Mouse (Mus musculus) adrenal gland, postnatal 36 days (tissue): ENCODE results near the gene Pih1d1. TPM values are rescaled to one million over a fixed set of nuclear protein-coding genes. Genes with fewer than 3 reads are reported as not detected.
"Not testable (repeated sequence)": the region's sequence is repeated elsewhere in the genome, so short reads cannot be mapped to it uniquely, and the experiment has no call there.

ENCODE experiments used
- DNase-seq, 2 experiments: peaks; one replicate each; pipeline ENCODE4 v3.0.0; 2021; ENCODE audit warnings: mixed read lengths in 1 of 2
- total RNA-seq, 2 experiments: library from RNA; stranded (reverse); gene quantifications; 2 replicates each; pipeline ENCODE4 v1.2.3; 2021

Gene Pih1d1
- total RNA-seq, 2 experiments from 2014 or later, result 59.1 to 77.0 TPM

- DNase-seq, result no peak
Observed at GRCm38 (mm10) chr7:45147267-45147666, 6.8 kb upstream of the Pih1d1 start.

GRCm38 (mm10) chr7:45147899-45148298 lies 6.2 kb upstream of the Pih1d1 start:
- DNase-seq, result no peak

- DNase-seq, result no peak
Observed at GRCm38 (mm10) chr7:45148534-45149098, 5.5 kb upstream of the Pih1d1 start.

- no peak for DNase-seq
Observed at GRCm38 (mm10) chr7:45149545-45149944, 4.6 kb upstream of the Pih1d1 start.

GRCm38 (mm10) chr7:45150321-45150720 lies 3.8 kb upstream of the Pih1d1 start:
- no peak for DNase-seq

GRCm38 (mm10) chr7:45151303-45151702 lies 2.8 kb upstream of the Pih1d1 start:
- DNase-seq, result no peak

GRCm38 (mm10) chr7:45153052-45153451 lies 1.1 kb upstream of the Pih1d1 start:
- DNase-seq, result not testable (repeated sequence)

GRCm38 (mm10) chr7:45153586-45153985 lies 517 bp upstream of the Pih1d1 start:
- DNase-seq, result no peak

GRCm38 (mm10) chr7:45154993-45155514 lies 951 bp downstream of the Pih1d1 start:
- peak; percentile 46 to 53 for DNase-seq

GRCm38 (mm10) chr7:45155590-45155989 lies 1.5 kb downstream of the Pih1d1 start:
- no peak for DNase-seq

- DNase-seq, result no peak
Observed at GRCm38 (mm10) chr7:45156206-45156605, 2.1 kb downstream of the Pih1d1 start.

- no peak for DNase-seq
Observed at GRCm38 (mm10) chr7:45157459-45157858, 3.4 kb downstream of the Pih1d1 start.

GRCm38 (mm10) chr7:45158991-45159390 lies 4.9 kb downstream of the Pih1d1 start:
- DNase-seq, result no peak

- no peak for DNase-seq
Observed at GRCm38 (mm10) chr7:45160316-45160800, 6.3 kb downstream of the Pih1d1 start.

- DNase-seq, result no peak
Observed at GRCm38 (mm10) chr7:45160866-45161265, 6.8 kb downstream of the Pih1d1 start.

GRCm38 (mm10) chr7:45161612-45162473 lies 7.7 kb downstream of the Pih1d1 start:
- peak; percentile 88 to 93 for DNase-seq

- no peak for DNase-seq
Observed at GRCm38 (mm10) chr7:45162551-45162950, 8.4 kb downstream of the Pih1d1 start.

GRCm38 (mm10) chr7:45162996-45163615 lies 9.0 kb downstream of the Pih1d1 start:
- DNase-seq, result no peak

- peak; percentile 55 to 66 for DNase-seq
Observed at GRCm38 (mm10) chr7:45163735-45164490, 9.8 kb downstream of the Pih1d1 start, which contains the start of gene Slc17a7. Gene Slc17a7, plus strand, starts transcription at chr7:45163949.

GRCm38 (mm10) chr7:45164833-45165232 lies 10.7 kb downstream of the Pih1d1 start:
- DNase-seq, result no peak

- no peak for DNase-seq
Observed at GRCm38 (mm10) chr7:45165701-45166100, 11.6 kb downstream of the Pih1d1 start.

- no peak for DNase-seq
Observed at GRCm38 (mm10) chr7:45166950-45167401, 12.9 kb downstream of the Pih1d1 start.
